Mouse (Mus musculus) gastrocnemius, postnatal 36 days (tissue): ENCODE results near the gene Camta2. TPM values are rescaled to one million over a fixed set of nuclear protein-coding genes. Genes with fewer than 3 reads are reported as not detected.

Experiments used
- DNase-seq, 2 experiments: peaks; one replicate each; pipeline ENCODE4 v3.0.0; 2022
- intact Hi-C: fragments of 180-260 bp; cut with DNase I; formaldehyde crosslinking; loops from one replicate; pipeline ENCODE4 v1.15.1; 2025
- total RNA-seq, 2 experiments: library from RNA; stranded (reverse); gene quantifications; 2 replicates each; pipeline ENCODE4 v1.2.3; 2021

Gene Camta2
- total RNA-seq, 2 experiments from 2014 or later = 36.8 to 38.8 TPM

- intact Hi-C loops = loop anchor here (2.0 kb wide), 1 partner anchor 13 kb away; the partner anchor contains the start of gene Pfn1
- DNase-seq = no peak
Observed at GRCm38 (mm10) chr11:70667271-70668150, 20.4 kb downstream of the Camta2 start.

- intact Hi-C loops = no loop called here
- DNase-seq = no peak
Observed at GRCm38 (mm10) chr11:70666687-70667086, 21.2 kb downstream of the Camta2 start.

- no peak for DNase-seq
- intact Hi-C loops = no loop called here
Observed at GRCm38 (mm10) chr11:70664741-70665140, 23.2 kb downstream of the Camta2 start.

GRCm38 (mm10) chr11:70663957-70664356, 23.9 kb downstream of the Camta2 start:
- peak; percentile 30 to 60 for DNase-seq
- intact Hi-C loops = no loop called here

- intact Hi-C loops = no loop called here
- no peak for DNase-seq
Observed at GRCm38 (mm10) chr11:70663101-70663500, 24.8 kb downstream of the Camta2 start.

GRCm38 (mm10) chr11:70660571-70660970, 27.3 kb downstream of the Camta2 start:
- DNase-seq = no peak
- intact Hi-C loops = no loop called here

- no peak for DNase-seq
- intact Hi-C loops = loop anchor here (10.0 kb wide), 1 partner anchor 664 kb away; the partner anchor contains the start of genes Gabarap and Phf23
Observed at GRCm38 (mm10) chr11:70658942-70659341, 29.0 kb downstream of the Camta2 start.

- DNase-seq = no peak
- intact Hi-C loops = loop anchor here (10.0 kb wide), 1 partner anchor 664 kb away; the partner anchor contains the start of genes Gabarap and Phf23
Observed at GRCm38 (mm10) chr11:70658521-70658920, 29.4 kb downstream of the Camta2 start.

GRCm38 (mm10) chr11:70657991-70658390, 29.9 kb downstream of the Camta2 start:
- intact Hi-C loops = loop anchor here (10.0 kb wide), 1 partner anchor 663 kb away; the partner anchor contains the start of genes Gabarap and Phf23

GRCm38 (mm10) chr11:70657573-70657972, 30.3 kb downstream of the Camta2 start:
- peak in 1 of 2 experiments; percentile 14 for DNase-seq
- intact Hi-C loops = loop anchor here (10.0 kb wide), 1 partner anchor 663 kb away; the partner anchor contains the start of genes Gabarap and Phf23

More at GRCm38 (mm10) chr11:70657991-70658390, 29.9 kb downstream of the Camta2 start:
- no peak for DNase-seq

GRCm38 (mm10) chr11:70656964-70657363, 30.9 kb downstream of the Camta2 start, which contains the start of gene Eno3:
TSS of gene Eno3 (plus strand) at chr11:70657202.
- intact Hi-C loops = loop anchor here (10.0 kb wide), 1 partner anchor 662 kb away; the partner anchor contains the start of genes Gabarap and Phf23
- DNase-seq = peak; percentile 65 to 66

GRCm38 (mm10) chr11:70656456-70656927, 31.4 kb downstream of the Camta2 start:
- intact Hi-C loops = loop anchor here (10.0 kb wide), 1 partner anchor 662 kb away; the partner anchor contains the start of genes Gabarap and Phf23
- DNase-seq = peak; percentile 82 to 84

- intact Hi-C loops = loop anchor here (2.0 to 10.0 kb wide), 2 partner anchors 13 to 661 kb away; partner anchors contain the start of genes Gabarap, Phf23 and Spag7
- peak; percentile 65 to 73 for DNase-seq
Observed at GRCm38 (mm10) chr11:70655571-70656455, 32.1 kb downstream of the Camta2 start.

GRCm38 (mm10) chr11:70654923-70655570, 32.9 kb downstream of the Camta2 start:
- DNase-seq = peak; percentile 81 to 83
- intact Hi-C loops = loop anchor here (2.0 to 10.0 kb wide), 2 partner anchors 14 to 660 kb away; partner anchors contain the start of genes Gabarap, Phf23 and Spag7

- intact Hi-C loops = loop anchor here (2.0 to 10.0 kb wide), 2 partner anchors 14 to 660 kb away; partner anchors contain the start of genes Gabarap, Phf23 and Spag7
- peak; percentile 67 to 69 for DNase-seq
Observed at GRCm38 (mm10) chr11:70654198-70654922, 33.5 kb downstream of the Camta2 start, which contains the start of gene Pfn1. TSS of gene Pfn1 (minus strand) at chr11:70654644.

GRCm38 (mm10) chr11:70653345-70654197, 34.3 kb downstream of the Camta2 start:
- intact Hi-C loops = loop anchor here (2.0 to 10.0 kb wide), 2 partner anchors 15 to 659 kb away; partner anchors contain the start of genes Gabarap, Phf23 and Spag7
- DNase-seq = peak; percentile 49 to 59

- DNase-seq = no peak
- intact Hi-C loops = loop anchor here (10.0 kb wide), 1 partner anchor 658 kb away; the partner anchor contains the start of genes Gabarap and Phf23
Observed at GRCm38 (mm10) chr11:70652884-70653344, 35.0 kb downstream of the Camta2 start.
